Mouse (Mus musculus): ENCODE measurements around the gene Smcr8.

DNA sequence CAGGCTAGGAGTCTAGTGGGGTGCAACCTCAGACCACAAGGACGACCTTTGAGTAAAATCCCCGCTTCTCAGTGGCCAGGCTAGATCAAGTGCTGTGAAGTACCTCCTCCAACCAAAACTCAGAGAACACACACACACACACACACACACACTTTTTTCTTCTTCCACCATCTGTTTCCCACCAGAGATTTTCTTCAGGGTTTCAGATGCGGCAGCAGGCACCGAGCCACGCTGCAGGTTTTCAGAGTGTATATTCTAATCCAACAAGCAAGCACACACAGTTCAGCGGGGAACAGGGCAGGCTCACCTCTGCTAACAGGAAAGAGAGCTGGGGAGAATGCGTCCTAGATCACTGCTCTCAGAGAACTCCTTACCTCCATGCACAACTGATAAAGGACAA, 21.8 kb upstream of the Smcr8 start:
- TF ChIP-seq CTCF (IDR thresholded peaks at IDR 0.05; ENCODE audit: borderline replicate concordance, extremely low read depth, insufficient read depth, insufficient read length), result no peak
- no peak for TF ChIP-seq POLR2A (IDR thresholded peaks at IDR 0.05; ENCODE audit: borderline replicate concordance, extremely low read depth, insufficient read depth, insufficient read length, poor library complexity, severe bottlenecking)

All from brain, embryonic 14.5 days (tissue).